Mouse (Mus musculus) midbrain, embryonic 15.5 days (tissue): ENCODE data around the gene Sorcs2. TPM values are rescaled to one million over a fixed set of nuclear protein-coding genes. Genes with fewer than 3 reads are reported as not detected.
A peak's percentile ranks its signal among the peaks of the same experiment; 100 is the strongest.
"Not testable (repeated sequence)": the region's sequence is repeated elsewhere in the genome, so short reads cannot be mapped to it uniquely, and the experiment has no call there.

Experiments used
- ATAC-seq: fragments of 200-750 bp; cut with Nextera tagmentation; replicated peaks from 2 replicates; pipeline ENCODE4 v1.8.0; 2017; ENCODE audit warnings: moderate TSS enrichment
- H3K27ac ChIP-seq: fragments of 300-500 bp; sonication (generic); 2 replicates; pipeline ENCODE4 v1.5.1; 2015; ENCODE audit warnings: mild to moderate bottlenecking, inconsistent platforms
- H3K27me3 ChIP-seq: fragments of 300-500 bp; sonication (generic); replicated peaks from 2 replicates; pipeline ENCODE4 v1.6.1; 2015; ENCODE audit warnings: inconsistent platforms
- H3K36me3 ChIP-seq: fragments of 300-500 bp; sonication (generic); replicated peaks from 2 replicates; pipeline ENCODE4 v1.6.1; 2015; ENCODE audit warnings: inconsistent platforms
- H3K4me1 ChIP-seq: fragments of 300-500 bp; sonication (generic); 2 replicates; pipeline ENCODE4 v1.6.1; 2015; ENCODE audit warnings: inconsistent platforms
- H3K4me2 ChIP-seq: fragments of 300-500 bp; sonication (generic); 2 replicates; pipeline ENCODE4 v1.6.1; 2015; ENCODE audit warnings: inconsistent platforms, mild to moderate bottlenecking, moderate library complexity
- H3K4me3 ChIP-seq: fragments of 300-500 bp; sonication (generic); 2 replicates; pipeline ENCODE4 v1.5.1; 2015; ENCODE audit warnings: mild to moderate bottlenecking, inconsistent platforms
- H3K9ac ChIP-seq: fragments of 300-500 bp; sonication (generic); 2 replicates; pipeline ENCODE4 v1.6.1; 2015; ENCODE audit warnings: mild to moderate bottlenecking, inconsistent platforms
- H3K9me3 ChIP-seq: fragments of 300-500 bp; sonication (generic); 2 replicates; pipeline ENCODE4 v1.6.1; 2016; ENCODE audit warnings: inconsistent platforms
- WGBS: fragments of 180-500 bp; shearing (Covaris S2); methylation state at CpG from one replicate; pipeline ENCODE4 v1.1.7; 2015; ENCODE audit warnings: mixed read lengths; 5-methylcytosine and 5-hydroxymethylcytosine counted together
- polyA plus RNA-seq: library from polyadenylated mRNA; unstranded; fragments of >200 nt; fragmentation: Nextera tagmentation; extraction: Ambion mirVana; gene quantifications from 2 replicates; pipeline ENCODE4 v1.2.1, GENCODE M21; 2015

The Sorcs2 gene
- polyA plus RNA-seq, 1 experiment from 2014 or later, result 21.9 TPM

DNA sequence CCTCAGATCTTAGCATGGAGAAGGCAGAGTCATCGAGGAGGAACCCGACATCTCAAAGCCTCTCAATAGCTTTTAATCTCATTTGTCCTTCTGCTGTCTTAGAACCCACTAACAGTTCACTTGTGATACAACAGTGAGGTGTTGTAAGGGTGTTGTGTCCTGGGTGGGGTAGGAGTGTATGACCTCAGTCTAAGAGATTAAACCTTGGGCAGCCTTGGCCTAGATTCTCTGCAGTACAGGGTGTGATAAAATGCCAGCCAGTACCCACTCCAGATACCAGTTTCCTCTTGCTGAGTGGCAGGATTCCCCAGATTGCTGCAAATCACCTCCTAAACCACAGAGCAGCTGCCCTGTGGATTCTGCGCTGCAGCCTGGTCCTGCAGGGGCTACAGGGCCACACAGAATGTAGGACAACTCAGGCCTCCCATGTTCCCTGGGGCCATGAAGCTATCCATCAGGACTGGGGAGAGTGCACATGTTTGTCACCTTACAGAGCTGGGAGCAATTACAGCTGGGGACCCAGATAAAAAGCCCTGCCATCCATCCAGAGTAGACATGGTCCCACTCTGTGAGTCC is 130.7 kb downstream of the Sorcs2 start:
- H3K9ac ChIP-seq, result no peak overlapping the region
- H3K27me3 ChIP-seq, result no peaks in the 10 kb centered on the region
- H3K4me2 ChIP-seq, result no peak overlapping the region
- H3K27ac ChIP-seq, result no peak overlapping the region
- H3K4me3 ChIP-seq, result no peak overlapping the region
- no peaks in the 10 kb centered on the region for H3K36me3 ChIP-seq
- no peaks in the 10 kb centered on the region for H3K4me1 ChIP-seq
- 93% methylated on average over 3 of the region's 3 CpGs for WGBS
- no peak for ATAC-seq
- no peaks in the 10 kb centered on the region for H3K9me3 ChIP-seq

DNA sequence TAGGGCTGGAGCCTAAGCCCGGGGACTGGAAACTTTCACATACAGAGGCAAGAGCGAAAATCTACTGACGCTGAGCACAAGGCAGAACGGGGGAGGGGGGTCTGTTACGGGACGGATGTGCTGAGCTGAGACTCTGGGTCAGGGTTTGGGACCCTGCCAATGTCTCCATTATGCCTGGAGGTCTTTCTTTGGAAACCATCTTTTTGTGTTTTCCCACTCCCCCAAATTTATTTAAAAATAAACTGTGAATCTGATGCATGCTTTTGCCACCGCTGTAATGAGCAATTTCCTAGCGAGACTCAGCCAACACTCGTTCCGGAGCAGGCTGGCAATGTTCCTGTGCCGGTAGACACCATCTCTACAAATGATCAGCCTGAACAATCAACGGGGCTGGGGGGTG is 137.1 kb downstream of the Sorcs2 start:
- WGBS, result 56% methylated on average over 12 of the region's 12 CpGs
- Histone ChIP-seq H3K4me1 (peaks cover 25% of the 10 kb centered on the region), H3K4me2 (no peak overlapping the region), H3K4me3 (no peak overlapping the region), H3K36me3 (no peaks in the 10 kb centered on the region), H3K27ac (no peak overlapping the region), H3K27me3 (no peaks in the 10 kb centered on the region), H3K9ac (no peak overlapping the region), H3K9me3 (no peaks in the 10 kb centered on the region)
- no peak for ATAC-seq

DNA sequence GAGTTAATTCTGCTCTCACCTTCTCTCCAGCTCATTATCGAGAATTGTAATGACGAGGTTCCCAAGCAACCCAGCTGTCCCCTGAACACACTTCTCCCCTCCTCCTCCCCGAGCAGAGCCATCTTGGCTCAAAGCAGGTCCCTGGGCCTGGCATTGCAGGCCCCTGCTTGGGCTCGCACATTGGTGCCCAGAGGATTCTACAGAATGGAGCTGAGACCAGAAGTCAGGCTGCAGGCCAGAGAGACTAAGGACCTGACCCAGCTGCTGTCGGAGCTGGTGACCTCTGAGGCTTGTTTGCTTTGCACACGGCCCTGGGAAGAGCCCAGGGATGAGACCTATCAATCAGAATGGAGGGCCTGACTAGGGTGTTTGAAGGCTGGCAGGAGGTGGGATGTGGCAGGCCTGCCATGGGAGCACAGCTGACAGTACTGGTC is 138.2 kb downstream of the Sorcs2 start:
- WGBS, result 44% methylated on average over 6 of the region's 6 CpGs
- ATAC-seq, result peak; percentile 31; the same call in 1 of the 2 replicates
- no peak overlapping the region for H3K9ac ChIP-seq

DNA sequence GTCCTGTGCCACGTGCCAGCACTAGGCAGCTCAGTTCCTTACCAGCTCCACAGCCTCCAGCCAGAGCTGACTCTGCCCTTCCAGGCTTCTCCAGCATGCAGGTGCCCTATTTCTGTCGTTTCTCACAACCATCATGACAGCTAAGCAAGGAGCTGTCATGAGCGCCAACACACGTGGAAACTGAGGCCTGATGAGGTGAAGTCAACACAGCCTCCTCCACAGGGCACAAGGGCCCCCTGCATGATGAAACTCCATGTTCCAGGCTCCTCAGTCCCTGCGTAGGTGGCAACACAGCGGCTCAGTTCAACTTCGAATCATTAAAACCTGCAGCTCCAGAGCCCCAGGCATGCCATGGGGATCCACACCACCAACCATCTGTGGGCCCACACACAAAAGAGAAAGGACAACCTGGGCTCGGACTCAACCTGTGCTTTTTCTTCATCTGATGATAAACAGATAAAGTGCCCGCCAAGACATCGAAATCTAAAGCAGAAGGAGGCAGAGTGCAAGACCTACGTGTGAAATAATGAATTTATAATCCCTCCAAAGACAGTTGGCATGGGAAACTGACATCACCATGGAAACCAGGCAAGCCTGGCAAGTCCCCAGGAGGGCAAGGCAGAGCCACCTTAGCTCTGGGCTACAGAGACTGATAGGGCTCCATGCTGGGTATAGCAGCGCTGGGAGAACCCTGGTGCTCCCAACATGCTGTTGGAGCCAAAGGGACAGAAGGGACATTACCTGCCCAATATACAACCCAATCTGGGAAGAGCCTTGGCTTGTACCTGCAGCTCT is 139.4 kb downstream of the Sorcs2 start:
- ATAC-seq, result peak; percentile 41; the same call in 1 of the 2 replicates
- 73% methylated on average over 12 of the region's 12 CpGs for WGBS

More for the DNA sequence above, 138.2 kb downstream of the Sorcs2 start:
- Histone ChIP-seq H3K36me3 (no peaks in the 10 kb centered on the region), H3K4me3 (no peak overlapping the region), H3K27me3 (no peaks in the 10 kb centered on the region), H3K27ac (peak overlapping the region; percentile 46), H3K4me2 (no peak overlapping the region), H3K4me1 (peaks cover 29% of the 10 kb centered on the region), H3K9me3 (no peaks in the 10 kb centered on the region)

DNA sequence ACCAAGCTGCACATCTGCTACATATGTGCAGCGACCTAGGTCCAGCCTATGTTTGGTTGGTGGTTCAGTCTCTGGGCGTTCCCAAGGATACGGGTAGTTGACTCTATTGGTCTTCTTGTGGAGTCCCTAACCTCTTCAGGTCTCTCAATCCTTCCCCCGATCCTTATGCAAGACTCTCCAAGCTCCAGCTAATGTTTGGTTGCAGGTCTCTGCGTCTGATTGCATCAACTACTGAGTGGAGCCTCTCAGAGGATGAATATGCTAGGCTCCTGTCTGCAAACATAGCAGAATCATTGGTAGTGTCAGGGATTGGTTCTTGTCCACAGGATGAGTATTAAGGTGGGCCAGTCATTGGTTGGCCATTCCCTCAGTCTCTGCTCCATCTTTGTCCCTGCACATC is 140.9 kb downstream of the Sorcs2 start:
- WGBS, result 90% methylated on average over 5 of the region's 5 CpGs
- Histone ChIP-seq H3K36me3 (no peaks in the 10 kb centered on the region), H3K4me2 (no peak overlapping the region), H3K4me1 (peaks cover 29% of the 10 kb centered on the region), H3K27ac (no peak overlapping the region), H3K9ac (no peak overlapping the region), H3K27me3 (no peaks in the 10 kb centered on the region), H3K9me3 (no peaks in the 10 kb centered on the region), H3K4me3 (no peak overlapping the region)
- no peak for ATAC-seq

More for the DNA sequence above, 139.4 kb downstream of the Sorcs2 start:
- no peak overlapping the region for H3K9ac ChIP-seq
- H3K4me1 ChIP-seq, result peaks cover 29% of the 10 kb centered on the region
- H3K4me3 ChIP-seq, result no peak overlapping the region
- no peaks in the 10 kb centered on the region for H3K9me3 ChIP-seq
- H3K27me3 ChIP-seq, result no peaks in the 10 kb centered on the region
- H3K27ac ChIP-seq, result 0 out of 2 replicates have a peak overlapping the region, but pooled peaks have one; percentile 10
- no peaks in the 10 kb centered on the region for H3K36me3 ChIP-seq
- H3K4me2 ChIP-seq, result no peak overlapping the region

DNA sequence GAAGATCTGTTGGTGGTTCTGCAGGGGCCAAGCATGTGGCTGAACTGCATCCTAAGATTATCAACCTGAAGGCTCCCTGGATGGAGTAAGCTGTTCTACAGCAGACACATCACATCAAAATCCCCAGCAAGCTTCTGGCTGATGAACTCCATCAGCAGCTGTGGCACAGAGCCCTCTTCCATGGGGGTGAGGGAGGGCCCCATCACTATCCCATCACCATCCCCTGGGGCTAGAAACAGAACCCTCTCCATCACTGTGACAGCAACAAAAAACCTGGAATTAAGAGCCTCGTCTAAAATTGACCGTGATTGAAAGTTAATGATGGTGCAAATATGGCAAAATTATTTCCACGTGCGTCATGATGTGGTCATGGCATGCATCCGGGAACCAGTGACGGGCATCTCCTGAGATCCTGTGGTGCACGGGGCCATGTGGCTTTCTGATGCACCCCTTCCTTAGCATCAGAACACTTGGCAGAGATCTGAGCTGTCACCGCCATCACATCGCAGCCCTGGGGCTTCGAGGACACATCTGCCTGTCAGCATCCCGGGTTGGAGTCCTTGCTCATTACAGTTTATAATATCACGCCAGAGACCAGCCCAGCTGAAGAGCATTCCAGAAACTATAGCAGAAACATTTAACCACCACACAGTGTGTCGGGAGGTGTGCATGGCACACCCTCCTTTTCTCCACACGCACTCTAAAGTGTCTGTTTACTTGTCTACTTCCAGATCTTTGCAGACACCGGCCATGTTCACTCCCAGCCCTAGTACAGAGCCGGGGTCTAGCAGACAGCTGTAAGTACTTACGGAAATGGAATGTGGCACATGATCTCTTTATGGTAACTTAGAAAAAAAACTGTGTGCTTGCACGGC is 143.1 kb downstream of the Sorcs2 start:
- H3K4me2 ChIP-seq, result no peak overlapping the region
- H3K27ac ChIP-seq, result no peak overlapping the region
- no peak overlapping the region for H3K4me3 ChIP-seq
- 69% methylated on average over 18 of the region's 18 CpGs for WGBS
- no peak for ATAC-seq
- peaks cover 30% of the 10 kb centered on the region for H3K4me1 ChIP-seq
- H3K9ac ChIP-seq, result no peak overlapping the region
- H3K27me3 ChIP-seq, result no peaks in the 10 kb centered on the region
- H3K9me3 ChIP-seq, result no peaks in the 10 kb centered on the region
- H3K36me3 ChIP-seq, result no peaks in the 10 kb centered on the region

DNA sequence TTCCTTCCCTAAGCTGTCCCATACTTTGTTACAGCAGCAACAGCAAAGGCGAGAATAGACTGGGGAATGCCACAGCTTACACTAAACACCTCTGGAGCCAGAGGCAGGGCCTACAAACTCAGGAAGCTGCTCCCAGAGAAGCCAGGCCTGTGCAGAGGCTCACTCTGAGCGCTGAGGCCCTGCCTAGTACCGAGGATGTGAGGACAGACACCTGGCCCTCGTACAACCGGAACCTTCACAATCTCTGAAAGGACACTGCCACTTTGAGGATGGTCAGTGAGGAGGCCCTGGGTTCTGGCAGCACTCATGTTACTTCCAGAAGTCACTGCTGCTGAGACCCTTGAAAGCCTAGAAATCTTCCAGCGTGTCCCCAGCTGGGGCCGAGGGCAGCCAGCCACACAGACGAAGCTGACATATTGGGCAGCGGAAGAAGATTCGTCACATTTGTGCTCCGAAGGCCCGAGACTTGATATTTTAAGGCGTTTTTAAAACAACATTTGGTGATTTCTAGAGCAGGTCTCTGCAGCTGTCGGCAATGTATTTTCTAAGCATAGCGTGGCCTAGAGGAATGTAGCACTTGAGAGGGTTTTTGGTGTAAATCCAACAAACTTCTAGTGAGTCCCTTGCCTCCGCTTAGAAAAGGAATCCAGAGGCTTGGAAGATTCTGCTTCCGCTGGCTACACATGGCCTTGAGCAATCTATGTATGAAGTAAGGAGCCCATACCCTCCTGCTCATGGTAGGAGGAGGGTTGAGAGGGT is 145.0 kb downstream of the Sorcs2 start:
- Histone ChIP-seq H3K36me3 (no peaks in the 10 kb centered on the region), H3K9me3 (no peaks in the 10 kb centered on the region), H3K9ac (no peak overlapping the region), H3K27ac (no peak overlapping the region), H3K4me1 (peaks cover 13% of the 10 kb centered on the region; the same call in 1 of the 2 replicates), H3K4me2 (no peak overlapping the region), H3K27me3 (no peaks in the 10 kb centered on the region), H3K4me3 (no peak overlapping the region)
- 90% methylated on average over 17 of the region's 17 CpGs for WGBS
- no peak for ATAC-seq

DNA sequence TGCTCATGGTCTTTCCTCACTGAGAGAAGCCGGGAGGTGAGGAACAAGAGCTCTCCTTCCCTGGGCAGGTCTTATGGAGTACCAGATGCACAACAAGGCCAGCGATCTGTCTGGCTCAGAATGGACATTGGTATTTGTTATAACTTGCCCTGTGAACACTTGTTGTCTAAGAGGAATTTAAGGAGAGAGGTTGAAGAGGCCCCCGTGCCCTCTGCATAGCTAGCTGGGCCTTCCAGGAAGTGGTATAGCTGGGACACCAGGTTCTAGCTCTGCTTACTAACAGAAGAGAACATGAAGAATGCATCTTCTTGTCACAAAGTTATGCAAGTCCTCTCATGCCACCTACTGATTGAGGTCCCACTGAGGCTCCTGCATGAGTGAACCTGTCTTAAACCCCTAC is 149.9 kb downstream of the Sorcs2 start:
- no peak for ATAC-seq
- Histone ChIP-seq H3K4me2 (no peak overlapping the region), H3K4me3 (no peak overlapping the region), H3K36me3 (no peaks in the 10 kb centered on the region), H3K27me3 (no peaks in the 10 kb centered on the region), H3K4me1 (peaks cover 10% of the 10 kb centered on the region; the same call in 1 of the 2 replicates), H3K9ac (no peak overlapping the region), H3K27ac (no peak overlapping the region), H3K9me3 (no peaks in the 10 kb centered on the region)
- whole genome bisulfite sequencing, result 90% methylated on average over 3 of the region's 3 CpGs

DNA sequence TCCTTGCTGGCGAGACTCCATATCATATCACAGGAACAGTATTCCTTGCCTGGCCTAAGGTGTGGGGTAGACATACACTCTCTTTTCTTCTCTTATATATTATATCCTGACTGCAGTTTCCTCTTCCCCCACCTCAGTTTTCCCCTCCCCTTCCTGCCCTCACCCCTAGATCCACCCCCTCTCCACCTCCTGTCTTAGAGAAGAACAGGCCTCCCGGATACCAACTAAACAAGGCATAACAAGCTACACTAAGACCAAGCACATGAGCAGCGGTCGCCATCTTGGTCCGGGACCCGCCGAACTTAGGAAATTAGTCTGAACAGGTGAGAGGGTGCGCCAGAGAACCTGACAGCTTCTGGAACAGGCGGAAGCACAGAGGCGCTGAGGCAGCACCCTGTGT is 160.4 kb downstream of the Sorcs2 start:
- not testable (repeated sequence) for H3K4me2 ChIP-seq, H3K36me3 ChIP-seq, H3K4me3 ChIP-seq, H3K9me3 ChIP-seq, H3K27me3 ChIP-seq, ATAC-seq, H3K4me1 ChIP-seq, H3K27ac ChIP-seq, H3K9ac ChIP-seq
- 96% methylated on average over 8 of the region's 10 CpGs for WGBS

DNA sequence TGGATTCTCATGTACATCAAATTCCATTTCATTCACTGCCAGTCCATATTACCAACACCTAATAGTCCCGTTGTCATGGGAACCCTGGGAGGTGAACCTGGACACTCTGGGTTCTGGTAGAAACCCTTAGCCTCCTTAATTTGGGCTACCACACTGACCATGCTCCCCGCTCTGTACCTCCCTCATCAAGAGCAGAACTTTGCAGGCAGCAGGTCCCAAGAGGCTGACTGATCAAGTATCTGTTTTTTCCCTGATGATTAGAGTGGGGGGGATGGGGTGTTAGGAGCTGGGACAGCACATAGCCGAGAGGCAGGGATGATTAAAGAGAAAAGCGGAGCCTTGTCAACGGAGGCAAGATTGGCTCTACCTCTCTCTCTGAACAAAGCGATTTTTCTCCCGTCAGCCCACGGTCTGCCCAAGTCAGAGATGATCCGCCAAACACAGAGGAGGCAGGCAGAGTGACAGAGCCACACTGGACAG is 167.6 kb downstream of the Sorcs2 start:
- H3K4me3 ChIP-seq, result no peak overlapping the region
- peak; percentile 61 for ATAC-seq
- H3K4me1 ChIP-seq, result peaks cover 63% of the 10 kb centered on the region
- H3K27me3 ChIP-seq, result no peaks in the 10 kb centered on the region
- H3K36me3 ChIP-seq, result no peaks in the 10 kb centered on the region
- no peak overlapping the region for H3K9ac ChIP-seq
- H3K27ac ChIP-seq, result peak overlapping the region; percentile 72
- H3K9me3 ChIP-seq, result no peaks in the 10 kb centered on the region
- WGBS, result 46% methylated on average over 9 of the region's 9 CpGs
- H3K4me2 ChIP-seq, result peak overlapping the region; percentile 9; the same call in 1 of the 2 replicates

DNA sequence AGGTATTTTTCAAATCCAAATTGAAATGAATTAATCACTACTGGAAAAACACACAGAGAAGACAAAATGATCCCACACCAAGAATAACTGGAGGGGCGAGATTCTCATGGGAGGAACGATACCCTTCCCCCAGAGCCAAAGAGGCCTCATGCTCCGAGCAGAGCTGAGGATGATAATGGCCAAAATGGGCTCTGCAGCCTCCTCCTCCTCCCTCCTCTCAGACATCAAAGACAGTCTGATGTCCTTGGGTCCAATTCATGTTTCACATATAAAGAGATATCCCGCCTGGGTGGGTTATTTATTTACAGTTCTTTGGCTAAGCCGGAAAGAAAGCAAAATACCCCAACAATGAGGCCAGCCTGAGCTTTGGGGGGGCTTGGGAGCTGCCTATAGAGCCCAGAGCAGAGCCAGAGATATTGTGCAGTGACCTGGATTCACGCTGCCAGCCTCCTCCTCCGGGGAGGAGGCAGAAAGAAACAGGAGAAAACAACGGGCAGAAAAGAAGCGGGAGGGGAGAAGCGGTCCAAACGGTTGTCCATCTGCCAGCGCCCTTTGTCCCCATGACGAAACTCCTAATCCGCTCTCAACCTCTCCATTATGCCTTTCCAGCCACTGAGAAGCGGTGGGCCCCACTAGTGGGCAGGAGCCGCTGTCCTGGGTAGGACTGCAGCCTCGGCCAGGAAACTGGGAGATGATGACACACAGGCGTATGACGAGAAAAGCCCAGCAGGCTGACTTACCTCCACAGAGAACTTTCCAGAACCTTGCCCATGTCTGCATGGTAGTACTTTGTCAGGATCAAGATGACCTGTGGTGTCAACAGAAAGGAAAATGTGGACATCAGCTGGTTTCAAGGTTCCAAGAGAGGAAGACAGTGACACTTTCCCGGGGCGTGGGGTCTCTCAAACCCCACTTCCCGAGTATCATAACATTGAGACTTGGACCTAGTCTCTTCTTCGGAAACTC is 169.3 kb downstream of the Sorcs2 start:
- H3K4me2 ChIP-seq, result no peak overlapping the region
- peak; percentile 44 for ATAC-seq
- peak overlapping the region; percentile 66 for H3K27ac ChIP-seq
- H3K9me3 ChIP-seq, result no peaks in the 10 kb centered on the region
- H3K9ac ChIP-seq, result peak overlapping the region; percentile 3; the same call in 1 of the 2 replicates
- H3K4me3 ChIP-seq, result no peak overlapping the region
- no peaks in the 10 kb centered on the region for H3K27me3 ChIP-seq
- H3K36me3 ChIP-seq, result no peaks in the 10 kb centered on the region
- 25% methylated on average over 23 of the region's 23 CpGs for WGBS
- H3K4me1 ChIP-seq, result peaks cover 67% of the 10 kb centered on the region
